Mouse (Mus musculus): ENCODE data around the gene Lef1. TPM values are rescaled to one million over a fixed set of nuclear protein-coding genes. Genes with fewer than 3 reads are reported as not detected.
A peak's percentile ranks its signal among the peaks of the same experiment; 100 is the strongest.

Lef1 gene
- total and polyA plus RNA-seq, 3 experiments, result 0.18 to 0.54 TPM; not detected in 1

GRCm38 (mm10) chr3:131270381-131270780 is 160.1 kb downstream of the Lef1 start:
- H3K9ac ChIP-seq (ENCODE audit: control insufficient read depth, low read depth, low read length, poor library complexity, severe bottlenecking), result no peak overlapping the region
- no peak for DNase-seq (ENCODE audit: low read depth, low spot score)
- no peak for TF ChIP-seq NRF1 (IDR thresholded peaks at IDR 0.05; ENCODE audit: insufficient read depth, low read depth, low read length, poor library complexity, severe bottlenecking)
- no peak for TF ChIP-seq ZKSCAN1 (IDR thresholded peaks at IDR 0.05; ENCODE audit: low read depth, low read length)
- no peak for TF ChIP-seq ZMIZ1 (IDR thresholded peaks at IDR 0.05; ENCODE audit: low read depth, low read length)
- no peak for TF ChIP-seq EP300 (IDR thresholded peaks at IDR 0.05; ENCODE audit: low read depth in 1 of 2, low read length in 2 of 2)
- TF ChIP-seq NELFE (IDR thresholded peaks at IDR 0.05; ENCODE audit: low read depth, low read length), result no peak
- TF ChIP-seq CTCF (IDR thresholded peaks at IDR 0.05 in 2 of 3, conservative IDR thresholded peaks at IDR 0.05 in 1 of 3; ENCODE audit: control insufficient read depth in 1 of 3, insufficient read depth in 1 of 3, low read depth in 2 of 3, low read length in 3 of 3, poor library complexity in 1 of 3, severe bottlenecking in 1 of 3), result no peak
- no peak for TF ChIP-seq ELF1 (IDR thresholded peaks at IDR 0.05; ENCODE audit: low read depth, low read length)
- TF ChIP-seq USF2 (IDR thresholded peaks at IDR 0.05; ENCODE audit: borderline replicate concordance in 1 of 2, insufficient read depth in 1 of 2, low read depth in 1 of 2, low read length in 2 of 2), result no peak
- TF ChIP-seq E2F4 (IDR thresholded peaks at IDR 0.05; ENCODE audit: borderline replicate concordance, low read depth, low read length), result no peak
- no peak for TF ChIP-seq POLR2AphosphoS2 (IDR thresholded peaks at IDR 0.05; ENCODE audit: low read length)
- no peak for TF ChIP-seq MYB (IDR thresholded peaks at IDR 0.05; ENCODE audit: low read depth, low read length)
- H3K27ac ChIP-seq (ENCODE audit: control insufficient read depth, low read depth, low read length), result no peak overlapping the region
- peaks cover 4 to 8% of the 10 kb centered on the region in 2 experiments; a peak in 3 of 4 replicates for H3K4me1 ChIP-seq (ENCODE audit: control insufficient read depth in 1 of 2, insufficient read depth in 2 of 2, low read length in 2 of 2)
- no peaks in the 10 kb centered on the region for H3K27me3 ChIP-seq (ENCODE audit: control insufficient read depth in 1 of 2, insufficient read depth in 2 of 2, low read length in 2 of 2)
- H3K36me3 ChIP-seq (ENCODE audit: control insufficient read depth in 1 of 2, insufficient read depth in 2 of 2, low read length in 2 of 2), result peaks cover 0 to 8% of the 10 kb centered on the region in 2 experiments; a peak in 2 of 4 replicates
- no peaks in the 10 kb centered on the region; the same call in 1 of the 2 replicates for H3K79me2 ChIP-seq (ENCODE audit: control insufficient read depth, insufficient read depth, low read length, poor library complexity)
- H3K4me3 ChIP-seq (ENCODE audit: control insufficient read depth in 1 of 2, insufficient read depth in 1 of 2, low read depth in 2 of 2, low read length in 2 of 2), result no peak overlapping the region
- no peaks in the 10 kb centered on the region for H3K9me3 ChIP-seq (replicated peaks; ENCODE audit: insufficient read depth, low read length)

GRCm38 (mm10) chr3:131271157-131271556 is 160.9 kb downstream of the Lef1 start:
- Histone ChIP-seq H3K4me1 (ENCODE audit: control insufficient read depth in 1 of 2, insufficient read depth in 2 of 2, low read length in 2 of 2) (peaks cover 4 to 8% of the 10 kb centered on the region in 2 experiments; a peak in 3 of 4 replicates), H3K9ac (ENCODE audit: control insufficient read depth, low read depth, low read length, poor library complexity, severe bottlenecking) (peak overlapping the region; percentile 83), H3K79me2 (ENCODE audit: control insufficient read depth, insufficient read depth, low read length, poor library complexity) (no peaks in the 10 kb centered on the region; the same call in 1 of the 2 replicates), H3K36me3 (ENCODE audit: control insufficient read depth in 1 of 2, insufficient read depth in 2 of 2, low read length in 2 of 2) (peaks cover 0 to 8% of the 10 kb centered on the region in 2 experiments; a peak in 2 of 4 replicates), H3K27ac (ENCODE audit: control insufficient read depth, low read depth, low read length) (peak overlapping the region; percentile 51; the same call in 1 of the 2 replicates), H3K27me3 (ENCODE audit: control insufficient read depth in 1 of 2, insufficient read depth in 2 of 2, low read length in 2 of 2) (no peaks in the 10 kb centered on the region), H3K9me3 (replicated peaks; ENCODE audit: insufficient read depth, low read length) (no peaks in the 10 kb centered on the region), H3K4me3 (ENCODE audit: control insufficient read depth in 1 of 2, insufficient read depth in 1 of 2, low read depth in 2 of 2, low read length in 2 of 2) (peak overlapping the region; percentile 91 to 96)
- DNase-seq (ENCODE audit: low read depth, low spot score), result peak; percentile 63
- no peak for TF ChIP-seq KAT2A (conservative IDR thresholded peaks at IDR 0.05; ENCODE audit: low read depth, low read length)
- TF ChIP-seq RCOR1 (IDR thresholded peaks at IDR 0.05; ENCODE audit: low read depth, low read length), result peak; percentile 90
- TF ChIP-seq MAFK (IDR thresholded peaks at IDR 0.05; ENCODE audit: borderline replicate concordance, low read depth, low read length), result 0 out of 2 replicates have a peak, but pooled peaks have one; percentile 16
- no peak for TF ChIP-seq CHD2 (IDR thresholded peaks at IDR 0.05; ENCODE audit: low read length)
- no peak for TF ChIP-seq ZNF384 (IDR thresholded peaks at IDR 0.05; ENCODE audit: low read depth, low read length)
- peak; percentile 51 to 72 for TF ChIP-seq EP300 (IDR thresholded peaks at IDR 0.05; ENCODE audit: low read depth in 1 of 2, low read length in 2 of 2)
- TF ChIP-seq TAL1 (IDR thresholded peaks at IDR 0.05; ENCODE audit: low read length), result peak; percentile 77
- TF ChIP-seq USF1 (IDR thresholded peaks at IDR 0.05; ENCODE audit: low read depth, low read length), result no peak
- TF ChIP-seq ETS1 (IDR thresholded peaks at IDR 0.05; ENCODE audit: low read depth, low read length), result peak; percentile 77
- 0 out of 2 replicates have a peak, but pooled peaks have one; percentile 19 for TF ChIP-seq HCFC1 (IDR thresholded peaks at IDR 0.05; ENCODE audit: low read depth, low read length)
- peak; percentile 81 for TF ChIP-seq GATA1 (IDR thresholded peaks at IDR 0.05; ENCODE audit: low read depth, low read length)
- TF ChIP-seq SIN3A (IDR thresholded peaks at IDR 0.05; ENCODE audit: low read length), result 0 out of 2 replicates have a peak, but pooled peaks have one; percentile 10
- TF ChIP-seq NRF1 (IDR thresholded peaks at IDR 0.05; ENCODE audit: insufficient read depth, low read depth, low read length, poor library complexity, severe bottlenecking), result no peak
- TF ChIP-seq TCF12 (IDR thresholded peaks at IDR 0.05; ENCODE audit: low read depth, low read length), result peak; percentile 87
- TF ChIP-seq ZC3H11A (IDR thresholded peaks at IDR 0.05; ENCODE audit: low read depth, low read length), result no peak
- TF ChIP-seq SMC3 (IDR thresholded peaks at IDR 0.05; ENCODE audit: low read depth, low read length), result no peak
- no peak for TF ChIP-seq GABPA (IDR thresholded peaks at IDR 0.05; ENCODE audit: low read depth, low read length)
- TF ChIP-seq USF2 (IDR thresholded peaks at IDR 0.05; ENCODE audit: borderline replicate concordance in 1 of 2, insufficient read depth in 1 of 2, low read depth in 1 of 2, low read length in 2 of 2), result no peak
- peak in 1 of 3 experiments; percentile 12; a peak in 1 of 6 replicates for TF ChIP-seq CTCF (IDR thresholded peaks at IDR 0.05 in 2 of 3, conservative IDR thresholded peaks at IDR 0.05 in 1 of 3; ENCODE audit: control insufficient read depth in 1 of 3, insufficient read depth in 1 of 3, low read depth in 2 of 3, low read length in 3 of 3, poor library complexity in 1 of 3, severe bottlenecking in 1 of 3)
- TF ChIP-seq BHLHE40 (IDR thresholded peaks at IDR 0.05; ENCODE audit: borderline replicate concordance, low read depth, low read length), result no peak

Measured in MEL (cell line).